Mouse (Mus musculus): ENCODE measurements around the gene Ppp1cc.
A peak's percentile ranks its signal among the peaks of the same experiment; 100 is the strongest.
"Not testable (repeated sequence)": the region's sequence is repeated elsewhere in the genome, so short reads cannot be mapped to it uniquely, and the experiment has no call there.

Gene Ppp1cc

DNA sequence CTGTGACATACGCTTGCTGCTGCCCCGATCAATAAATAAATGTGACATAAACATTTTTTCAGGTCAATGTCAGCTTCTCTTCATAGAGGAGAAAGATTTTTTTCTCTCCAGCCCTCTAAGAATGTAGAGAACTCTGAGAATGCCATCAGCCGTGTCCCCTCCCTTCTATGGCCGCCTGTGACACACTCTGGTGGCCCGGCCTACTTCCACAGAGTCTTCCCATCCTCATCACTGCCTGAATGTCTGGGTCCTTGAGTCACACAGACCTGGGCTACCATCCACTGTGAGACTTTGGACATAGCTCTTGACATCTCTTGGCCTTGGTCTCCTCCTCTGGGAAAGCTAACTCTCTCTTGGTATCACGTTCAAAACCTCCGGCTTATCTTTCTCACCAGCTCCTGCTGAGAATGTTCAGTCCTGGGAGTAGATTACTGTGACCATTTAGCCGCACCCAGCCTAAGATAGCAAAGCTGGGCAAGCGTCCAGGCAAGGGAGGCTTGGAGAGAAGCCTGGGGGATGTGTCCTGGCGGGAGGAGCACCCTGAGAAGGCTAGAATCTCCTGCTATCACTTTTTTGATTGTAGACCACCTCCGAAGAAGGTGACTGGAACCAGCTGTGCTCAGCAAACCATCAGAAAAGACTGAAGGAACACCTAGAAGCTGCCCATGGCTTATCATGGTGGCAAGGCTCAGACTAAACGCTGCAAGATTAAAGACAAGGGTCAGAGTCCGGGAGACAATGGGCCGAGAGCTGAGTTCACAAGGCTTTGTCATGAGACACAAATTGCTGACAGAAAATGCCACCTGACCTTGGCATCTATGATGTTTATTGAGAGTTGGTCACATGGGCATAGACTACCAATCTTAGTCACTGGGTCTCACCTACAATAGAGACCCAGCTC lies 21.3 kb upstream of the Ppp1cc start:
- no peak for DNase-seq (ENCODE audit: extremely low spot score)

DNA sequence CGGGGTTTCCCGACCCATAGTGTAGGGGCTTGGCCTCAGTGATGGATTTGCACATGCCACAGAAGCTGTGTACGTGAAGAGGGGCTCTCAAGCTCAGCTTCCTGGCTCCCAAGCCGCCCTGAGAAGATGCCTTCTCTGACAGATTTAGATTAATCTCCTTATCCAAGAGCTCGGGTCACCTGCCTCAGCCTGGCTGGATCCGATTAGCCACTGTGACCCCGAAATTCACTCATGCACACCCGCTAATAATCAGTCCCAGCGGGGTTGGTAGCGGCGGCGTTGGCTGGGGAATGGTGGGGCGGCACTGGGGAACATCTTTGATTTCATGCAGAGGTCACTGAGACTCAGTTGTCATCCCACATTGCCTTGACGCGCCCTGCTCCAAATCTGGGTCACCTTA lies 19.2 kb upstream of the Ppp1cc start:
- no peak for DNase-seq (ENCODE audit: extremely low spot score)

DNA sequence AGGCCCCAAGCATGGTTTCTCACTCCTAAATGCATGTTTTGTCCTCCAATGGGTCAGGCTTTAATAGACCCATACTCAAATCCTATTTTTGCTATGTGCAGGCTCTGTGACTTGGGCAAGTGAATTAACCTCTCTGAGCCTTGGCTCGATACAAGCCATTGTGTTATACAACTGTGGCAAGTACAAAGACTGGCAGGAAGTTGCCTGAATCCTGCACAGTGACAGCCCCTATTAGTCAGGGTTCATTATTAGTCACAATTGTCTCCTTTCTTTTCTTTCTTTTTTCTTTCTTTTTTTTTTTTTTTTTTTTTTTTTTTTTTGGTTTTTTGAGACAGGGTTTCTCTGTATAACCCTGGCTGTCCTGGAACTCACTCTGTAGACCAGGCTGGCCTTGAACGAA lies 18.3 kb upstream of the Ppp1cc start:
- not testable (repeated sequence) for DNase-seq (ENCODE audit: extremely low spot score)

DNA sequence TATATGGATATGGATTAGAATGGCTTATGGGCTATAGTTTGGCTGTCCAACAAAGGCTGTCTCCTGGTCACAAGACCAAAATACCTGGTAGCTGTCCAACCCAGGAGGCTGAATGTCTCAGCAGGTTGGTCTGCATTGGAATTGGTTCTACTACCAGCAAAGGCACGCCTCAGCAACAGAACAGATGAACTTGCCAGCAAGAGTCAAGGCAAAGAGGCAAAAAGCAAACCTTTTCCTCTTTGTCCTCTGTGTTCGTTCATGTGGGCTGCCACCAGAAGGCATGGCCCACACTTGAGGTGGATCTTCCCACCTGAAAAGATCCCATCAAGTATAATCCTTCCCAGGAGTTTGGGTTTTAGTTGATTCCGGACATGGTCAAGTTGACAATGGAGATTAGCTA lies 17.4 kb upstream of the Ppp1cc start, which contains the start of gene Ccdc63:
Gene Ccdc63, minus strand, starts transcription at position 101 of the 400 bp plus-strand sequence.
- no peak for DNase-seq (ENCODE audit: extremely low spot score)

DNA sequence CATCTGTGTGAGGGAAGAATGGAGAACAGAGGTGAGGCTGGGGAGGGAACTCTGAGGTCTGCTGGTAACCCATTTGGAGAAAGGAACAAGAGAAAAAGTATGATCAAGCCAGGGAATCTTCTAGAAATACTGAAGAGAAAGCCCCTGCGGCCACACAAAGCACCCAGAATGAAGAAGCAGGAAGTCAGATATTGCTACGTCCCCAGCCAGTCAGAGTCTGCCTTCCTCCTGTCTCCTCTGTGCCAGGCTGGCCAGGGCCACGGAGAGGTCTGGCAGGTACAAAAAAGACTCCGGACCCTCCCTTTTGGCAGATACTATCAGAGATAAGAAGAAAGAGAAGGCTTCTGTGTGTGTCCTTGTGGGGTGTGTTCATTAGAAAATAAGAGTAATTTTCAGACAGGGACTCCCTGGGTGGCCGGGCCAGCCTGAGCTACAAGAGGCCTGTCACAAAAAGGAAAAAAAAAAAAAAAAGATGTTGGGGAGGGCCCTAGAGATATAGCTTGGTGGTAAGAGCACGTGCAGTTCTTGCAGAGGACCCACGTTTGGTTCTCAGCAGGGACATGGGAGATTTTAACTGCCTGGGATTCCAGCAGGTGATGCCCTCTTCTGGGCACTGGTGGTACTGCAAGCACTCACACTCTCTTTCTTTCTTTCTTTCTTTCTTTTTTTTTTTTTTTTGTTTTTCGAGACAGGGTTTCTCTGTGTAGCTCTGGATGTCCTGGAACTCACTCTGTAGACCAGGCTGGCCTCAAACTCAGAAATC lies 15.7 kb upstream of the Ppp1cc start:
- peak; percentile 45 for DNase-seq (ENCODE audit: extremely low spot score)

DNA sequence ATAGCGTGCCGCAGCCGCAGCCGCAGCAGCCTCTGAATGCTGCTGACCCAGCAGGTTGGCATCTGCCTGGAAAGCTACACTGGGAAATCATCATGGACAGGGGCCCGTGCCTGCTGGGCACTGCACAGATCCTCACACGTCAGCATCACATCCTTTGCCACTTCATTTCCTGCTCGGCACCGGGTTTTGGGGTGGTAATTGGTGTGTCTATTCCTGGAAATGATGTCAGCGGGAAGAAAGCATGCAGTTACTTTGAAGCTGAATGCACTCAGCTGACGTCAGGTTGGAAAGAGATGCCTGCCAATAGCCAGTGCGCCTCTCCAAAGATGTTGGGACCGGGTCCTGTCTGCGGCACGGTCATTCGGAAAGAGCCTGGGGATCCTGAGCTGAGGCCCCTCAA lies 14.5 kb upstream of the Ppp1cc start:
- DNase-seq (ENCODE audit: extremely low spot score), result no peak

DNA sequence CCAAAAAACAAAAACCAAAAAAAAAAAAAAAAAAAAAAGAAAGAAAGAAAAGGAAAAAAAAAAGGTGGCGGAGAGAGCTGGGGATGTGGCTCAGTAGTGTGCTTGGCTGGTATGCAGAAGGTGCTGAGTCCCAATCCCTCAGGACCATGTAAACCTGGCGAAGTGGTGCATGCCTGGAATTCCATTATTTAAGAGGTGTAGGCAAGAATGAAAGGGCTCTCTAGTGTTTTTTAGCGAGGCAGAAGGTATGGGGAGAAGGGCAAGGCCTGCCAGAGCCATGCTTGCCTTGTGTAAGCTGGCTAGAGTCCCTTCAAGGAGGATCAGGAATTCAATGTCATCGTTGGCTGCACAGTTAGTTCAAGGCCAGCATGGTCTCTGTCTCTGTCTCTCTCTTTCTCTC lies 13.3 kb upstream of the Ppp1cc start:
- no peak for DNase-seq (ENCODE audit: extremely low spot score)

DNA sequence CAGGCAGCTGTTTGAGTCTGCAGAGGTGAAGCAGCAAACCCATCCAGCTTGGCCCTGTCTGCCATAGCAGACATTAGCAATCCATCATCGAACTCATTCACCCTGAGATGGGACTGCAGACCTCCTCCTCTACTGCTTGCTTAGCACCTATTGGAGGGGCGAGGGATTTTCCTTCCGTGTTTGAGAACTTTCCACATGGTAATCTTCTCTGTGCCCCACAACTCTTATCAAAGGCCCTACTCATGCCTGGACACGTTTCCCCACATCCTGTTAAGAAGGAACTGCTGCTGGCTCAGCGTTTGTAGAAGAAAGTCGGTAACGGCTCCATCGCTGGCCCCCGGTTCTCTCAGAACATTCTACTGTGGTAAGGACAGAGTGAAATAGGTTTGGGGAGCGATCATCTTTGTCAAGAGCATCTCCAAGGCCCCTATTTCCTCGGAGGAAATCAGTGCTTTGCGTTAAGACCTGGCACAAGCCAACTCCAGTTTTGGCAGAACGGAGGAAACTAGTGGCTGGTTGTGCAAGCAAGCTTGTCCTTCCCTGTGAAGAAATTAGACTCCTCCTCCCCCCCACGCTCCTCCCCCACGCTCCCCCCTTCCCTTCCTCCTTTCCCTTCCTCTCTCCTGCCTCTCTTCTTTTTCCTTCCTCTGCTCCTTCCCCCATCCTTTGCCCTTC lies 12.6 kb upstream of the Ppp1cc start:
- DNase-seq (ENCODE audit: extremely low spot score), result no peak

DNA sequence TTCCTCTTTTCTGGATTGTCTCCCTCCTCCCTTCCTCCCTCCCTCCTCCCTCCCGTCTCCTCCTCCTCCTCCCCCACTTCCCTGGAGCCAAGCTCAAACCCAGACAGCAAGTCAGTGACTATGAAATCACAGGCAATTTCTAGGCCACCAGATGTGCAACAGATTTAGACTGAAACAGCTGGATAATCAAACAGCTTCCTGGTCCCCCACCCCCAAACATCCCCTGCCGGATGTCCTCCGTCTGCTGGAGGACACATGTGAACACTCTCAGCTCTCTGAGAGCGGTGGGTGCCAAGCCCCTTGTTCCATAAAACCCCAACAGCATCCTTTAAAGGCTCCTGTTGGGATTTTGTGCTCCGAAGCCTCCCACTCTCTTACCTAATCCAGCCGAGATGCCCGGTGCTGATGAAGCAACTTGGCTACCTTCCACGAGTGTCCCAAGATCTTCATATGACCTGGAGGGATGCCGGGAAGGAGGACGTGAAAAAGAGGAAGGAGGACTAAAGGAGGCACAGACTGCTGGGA lies 12.0 kb upstream of the Ppp1cc start:
- DNase-seq (ENCODE audit: extremely low spot score), result no peak

DNA sequence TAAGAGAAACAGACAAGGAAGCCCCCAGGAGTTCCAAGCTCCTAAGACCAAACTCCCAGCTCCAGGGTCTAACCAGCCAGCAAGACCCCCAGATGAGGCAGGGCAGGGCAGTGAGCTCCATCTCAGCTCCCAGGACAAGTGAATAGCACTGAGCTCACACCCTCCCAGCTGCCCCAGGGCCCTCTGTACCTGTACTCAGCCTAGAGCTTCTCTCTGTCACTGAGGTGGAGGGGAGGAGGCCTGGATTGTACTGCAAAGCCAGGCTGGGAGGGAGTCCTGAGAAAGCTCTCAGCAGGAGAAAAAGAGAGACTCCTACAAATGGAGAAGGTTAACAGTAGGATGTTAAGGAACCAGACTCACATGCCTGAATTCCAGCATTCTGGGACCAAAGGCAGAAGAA lies 11.5 kb upstream of the Ppp1cc start:
- no peak for DNase-seq (ENCODE audit: extremely low spot score)

DNA sequence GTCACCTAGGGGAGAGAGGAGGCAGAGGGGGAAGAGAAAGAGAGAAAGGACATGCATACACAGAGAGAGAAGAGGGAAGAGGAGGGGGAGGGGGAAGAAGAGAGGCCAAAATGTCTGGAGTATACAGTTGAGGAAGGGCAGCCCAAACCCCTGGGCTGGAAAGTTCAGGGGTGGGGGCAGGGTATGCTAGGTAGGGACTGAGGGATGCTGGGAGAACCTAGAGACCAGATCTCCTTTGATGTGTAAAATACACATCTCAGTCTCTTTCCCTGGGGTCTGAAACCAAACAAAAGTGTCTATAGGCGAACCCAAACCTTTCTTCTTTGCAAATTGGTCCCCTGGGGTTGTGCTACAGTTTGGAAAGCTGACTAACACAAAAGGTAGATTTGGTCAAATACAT lies 10.0 kb upstream of the Ppp1cc start:
- DNase-seq (ENCODE audit: extremely low spot score), result no peak

DNA sequence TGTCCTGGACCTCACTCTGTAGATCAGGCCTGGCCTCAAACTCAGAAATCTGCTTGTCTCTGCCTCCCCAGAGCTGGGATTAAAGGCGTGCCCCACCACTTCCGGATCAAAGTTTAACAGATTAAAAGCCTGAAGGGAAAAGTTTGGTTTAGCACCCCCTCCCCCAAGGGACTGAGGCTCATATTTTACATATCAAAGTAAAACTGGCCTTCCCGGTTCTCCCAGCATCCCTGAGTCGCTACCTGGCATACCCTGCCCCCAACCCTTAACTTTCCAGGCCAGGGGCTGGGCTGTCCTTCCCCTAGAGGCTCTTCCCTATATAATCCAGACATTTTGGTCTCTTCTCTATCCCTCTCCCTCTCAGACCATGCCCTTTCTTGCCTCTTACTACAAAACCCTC lies 8.8 kb upstream of the Ppp1cc start:
- no peak for DNase-seq (ENCODE audit: extremely low spot score)

DNA sequence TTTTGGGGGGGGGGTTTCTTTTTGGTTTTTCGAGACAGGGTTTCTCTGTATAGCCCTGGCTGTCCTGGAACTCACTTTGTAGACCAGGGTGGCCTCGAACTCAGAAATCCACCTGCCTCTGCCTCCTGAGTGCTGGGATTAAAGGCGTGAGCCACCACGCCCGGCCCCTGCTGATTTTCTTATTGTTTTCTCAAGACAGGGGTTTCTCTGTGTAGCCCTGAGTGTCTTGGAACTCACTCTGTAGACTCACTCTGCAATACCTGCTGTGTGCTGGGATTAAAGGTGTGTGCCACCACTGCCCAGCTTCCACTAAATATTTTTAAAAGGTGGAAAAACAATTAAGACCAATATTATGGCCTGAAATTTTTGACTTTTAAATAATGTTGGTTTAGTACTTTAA lies 5.6 kb upstream of the Ppp1cc start:
- DNase-seq (ENCODE audit: extremely low spot score), result not testable (repeated sequence)

DNA sequence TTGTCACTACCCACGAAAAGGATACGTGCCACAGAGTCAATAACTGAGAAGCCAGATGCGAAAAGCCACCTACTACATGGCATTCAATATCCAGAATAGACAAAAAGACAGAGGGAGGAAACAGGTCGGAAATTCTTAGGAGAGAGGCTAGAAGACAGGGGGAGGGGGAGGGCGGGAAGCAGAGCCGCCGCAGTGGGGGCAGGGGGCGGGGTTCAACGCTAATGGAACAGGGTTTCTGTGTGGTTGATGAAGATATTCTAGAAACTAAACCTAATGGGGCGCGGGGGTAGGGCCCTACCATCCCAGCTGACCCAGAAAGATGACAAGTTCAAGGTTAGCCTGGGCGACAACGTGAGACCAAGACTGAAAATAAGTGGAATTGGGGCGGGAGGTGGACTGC lies 4.1 kb upstream of the Ppp1cc start:
- DNase-seq (ENCODE audit: extremely low spot score), result no peak

DNA sequence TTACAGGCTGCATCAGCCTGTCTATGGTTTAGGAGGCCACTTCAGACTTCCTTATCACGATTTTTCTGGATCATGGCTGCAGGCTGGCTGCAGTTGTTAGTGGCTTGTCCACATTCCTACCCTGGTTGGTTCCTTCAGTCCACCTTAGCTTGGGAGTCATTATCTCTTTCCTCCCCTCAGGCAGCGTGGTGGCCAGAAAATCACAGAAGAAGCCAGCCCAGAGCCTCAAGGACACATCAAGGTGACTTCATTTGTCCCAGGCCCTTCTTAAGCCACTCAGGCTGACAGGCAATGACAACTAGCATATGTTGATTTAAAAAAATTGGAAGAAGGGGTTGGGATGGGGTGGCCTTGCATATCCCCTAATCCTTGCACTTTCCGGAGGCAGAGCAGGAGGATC lies 3.3 kb upstream of the Ppp1cc start:
- no peak for DNase-seq (ENCODE audit: extremely low spot score)

DNA sequence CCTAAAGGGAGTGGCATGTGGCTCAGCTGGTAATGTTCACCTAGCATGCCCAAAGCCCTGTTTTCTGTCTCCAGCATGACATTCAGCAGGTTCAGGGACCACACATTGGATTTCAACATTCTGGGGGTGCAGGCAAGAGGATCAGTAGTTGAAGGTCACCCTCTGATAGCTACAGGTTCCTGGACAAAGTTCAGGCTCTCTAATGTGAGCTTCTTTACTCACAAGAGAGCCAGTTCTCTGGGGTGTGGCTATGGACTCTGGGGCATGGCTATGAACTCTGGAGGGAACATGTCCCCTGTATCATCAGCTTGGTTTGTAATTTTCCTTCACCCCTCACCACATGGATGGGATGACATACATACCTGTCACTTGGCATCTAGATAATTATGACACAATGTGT lies 2.5 kb upstream of the Ppp1cc start:
- DNase-seq (ENCODE audit: extremely low spot score), result no peak

DNA sequence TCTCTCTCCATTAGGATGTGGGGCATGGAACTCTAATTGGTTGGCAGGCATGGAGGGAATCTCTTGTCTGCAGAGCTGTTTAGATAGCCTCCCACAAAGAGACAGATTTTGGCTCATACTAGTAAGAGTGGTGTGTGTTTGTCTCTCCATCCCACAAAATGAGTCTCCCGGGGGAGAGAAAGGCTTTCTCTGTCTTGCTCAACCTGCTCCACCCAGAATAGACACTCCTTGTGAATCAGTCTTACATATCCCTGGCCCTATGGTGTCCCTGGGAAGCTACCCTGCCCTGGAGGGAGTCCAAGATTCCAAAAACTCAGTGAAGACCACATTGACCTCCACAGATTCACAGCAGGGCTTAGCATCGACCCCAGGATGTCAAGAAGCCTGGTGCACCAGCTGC lies 1.6 kb upstream of the Ppp1cc start:
- DNase-seq (ENCODE audit: extremely low spot score), result no peak

DNA sequence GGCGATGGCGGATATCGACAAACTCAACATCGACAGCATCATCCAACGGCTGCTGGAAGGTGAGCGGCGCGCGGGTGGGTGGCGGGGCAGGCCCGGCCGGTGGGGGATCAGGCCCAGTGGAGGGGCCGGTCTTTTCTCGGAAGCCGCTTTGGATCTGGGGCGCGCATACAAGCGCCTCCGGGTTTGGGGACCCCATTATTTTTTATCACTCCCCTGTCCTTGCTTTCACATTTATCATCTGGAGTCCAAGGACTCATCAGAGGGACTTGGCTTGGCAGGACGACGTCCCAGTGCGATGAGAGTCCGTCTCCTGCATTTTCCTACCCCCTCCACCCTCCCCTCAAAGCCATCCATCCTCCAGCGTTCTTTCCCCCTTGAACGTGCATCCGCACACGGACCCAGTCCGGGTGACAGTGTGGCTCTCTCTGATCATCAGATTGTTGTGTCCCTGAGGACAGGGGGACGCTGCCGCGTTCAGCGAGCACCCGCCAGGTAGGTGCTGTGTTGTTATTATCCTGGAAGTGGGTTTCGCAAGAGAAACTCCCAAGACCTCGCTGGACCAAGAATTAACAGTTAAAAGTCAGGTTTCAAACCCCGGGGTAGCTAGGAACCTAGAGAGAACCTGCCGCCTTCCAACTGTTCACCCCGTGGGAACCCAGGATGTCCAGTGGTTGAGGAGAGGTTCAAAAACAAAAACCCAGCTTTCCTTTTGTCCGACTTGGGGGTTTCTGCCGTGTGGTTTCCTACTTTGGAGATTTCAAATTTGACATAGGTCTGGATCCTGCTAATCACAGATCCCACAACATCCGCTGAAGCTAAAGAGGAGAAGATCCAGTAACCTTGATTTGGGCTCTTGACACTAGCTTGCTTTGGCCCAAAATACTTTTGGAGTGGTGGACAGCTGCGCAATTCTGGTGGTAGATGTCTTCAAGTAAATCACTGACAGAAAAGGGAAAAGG lies 758 bp downstream of the Ppp1cc start:
- DNase-seq (ENCODE audit: extremely low spot score), result peak; percentile 28

DNA sequence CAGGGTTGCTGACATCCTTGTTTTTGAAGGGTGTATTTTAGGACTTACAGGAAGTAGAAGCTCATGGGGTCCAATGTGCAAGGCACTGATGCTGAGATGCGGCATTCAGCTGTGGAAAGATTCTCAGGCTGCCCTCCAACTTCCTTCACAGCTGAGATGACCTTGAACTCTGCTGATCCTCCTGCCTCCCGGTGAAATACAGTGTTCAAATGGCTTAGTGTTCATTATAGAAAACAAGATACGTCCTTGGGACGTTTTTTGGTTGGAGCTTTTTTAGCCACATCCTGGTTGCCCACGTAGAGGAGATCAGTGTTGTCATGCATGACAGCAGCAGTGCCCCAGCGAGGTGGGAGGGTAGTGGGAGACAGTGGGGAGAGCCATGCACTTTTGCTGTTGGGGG lies 5.1 kb downstream of the Ppp1cc start:
- DNase-seq (ENCODE audit: extremely low spot score), result no peak

DNA sequence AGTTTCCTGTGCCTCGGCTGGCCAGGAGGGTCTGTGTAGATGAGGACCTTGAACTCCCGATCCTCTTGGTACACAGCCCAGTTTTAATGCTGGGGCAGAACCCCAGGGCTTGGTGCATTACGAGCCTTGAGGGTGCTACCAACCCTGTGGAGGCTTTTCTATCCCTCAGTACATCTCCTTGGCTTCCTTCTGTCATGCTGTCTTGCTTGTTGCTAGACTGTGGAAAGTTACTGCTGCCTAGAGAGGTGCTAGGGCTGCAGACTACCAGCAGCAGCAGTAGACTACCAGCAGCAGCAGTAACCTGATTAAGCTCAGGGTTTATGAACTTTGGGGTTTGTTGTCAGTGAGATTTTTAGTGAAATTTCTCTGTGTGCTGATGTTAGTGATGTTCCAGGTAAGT lies 5.9 kb downstream of the Ppp1cc start:
- no peak for DNase-seq (ENCODE audit: extremely low spot score)

Data from embryo, embryonic 9.5 days (tissue).